Mouse (Mus musculus) c-Kit-positive CD71-positive TER-119-negative erythroid progenitor cells, embryonic 14.5 days (primary cell): ENCODE results near the gene Me3.

ENCODE experiments used
- DNase-seq: peaks from one replicate; pipeline ENCODE4 v3.0.0-alpha.2; 2013; ENCODE audit warnings: low read depth

Me3 gene

GRCm38 (mm10) chr7:89632342-89633251, at the start of gene Me3:
Gene Me3 (plus strand): TSS chr7:89632392.
- DNase-seq: no peak

GRCm38 (mm10) chr7:89590039-89590438, 42.2 kb upstream of the Me3 start:
- DNase-seq: no peak

- DNase-seq: no peak
Observed at GRCm38 (mm10) chr7:89590542-89591251, 41.5 kb upstream of the Me3 start.

GRCm38 (mm10) chr7:89595813-89596212, 36.4 kb upstream of the Me3 start:
- no peak for DNase-seq

GRCm38 (mm10) chr7:89605589-89606536, 26.3 kb upstream of the Me3 start:
- DNase-seq: no peak

GRCm38 (mm10) chr7:89607329-89607728, 24.9 kb upstream of the Me3 start:
- no peak for DNase-seq

- DNase-seq: no peak
Observed at GRCm38 (mm10) chr7:89611236-89611635, 21.0 kb upstream of the Me3 start.

- no peak for DNase-seq
Observed at GRCm38 (mm10) chr7:89616235-89616634, 16.0 kb upstream of the Me3 start.

GRCm38 (mm10) chr7:89623331-89623730, 8.9 kb upstream of the Me3 start:
- no peak for DNase-seq

- DNase-seq: no peak
Observed at GRCm38 (mm10) chr7:89627393-89627792, 4.8 kb upstream of the Me3 start.

- no peak for DNase-seq
Observed at GRCm38 (mm10) chr7:89628006-89628405, 4.2 kb upstream of the Me3 start.

GRCm38 (mm10) chr7:89629006-89629405, 3.2 kb upstream of the Me3 start:
- no peak for DNase-seq

- DNase-seq: no peak
Observed at GRCm38 (mm10) chr7:89629914-89630313, 2.3 kb upstream of the Me3 start.

- no peak for DNase-seq
Observed at GRCm38 (mm10) chr7:89630796-89631195, 1.4 kb upstream of the Me3 start.

- no peak for DNase-seq
Observed at GRCm38 (mm10) chr7:89640533-89640932, 8.3 kb downstream of the Me3 start.

- DNase-seq: no peak
Observed at GRCm38 (mm10) chr7:89640944-89641661, 8.9 kb downstream of the Me3 start.

GRCm38 (mm10) chr7:89645015-89645414, 12.8 kb downstream of the Me3 start:
- DNase-seq: no peak

- no peak for DNase-seq
Observed at GRCm38 (mm10) chr7:89647864-89648263, 15.7 kb downstream of the Me3 start.

GRCm38 (mm10) chr7:89657183-89657582, 25.0 kb downstream of the Me3 start:
- no peak for DNase-seq

GRCm38 (mm10) chr7:89657692-89658212, 25.6 kb downstream of the Me3 start:
- no peak for DNase-seq

- DNase-seq: no peak
Observed at GRCm38 (mm10) chr7:89664197-89664596, 32.0 kb downstream of the Me3 start.
